Mouse (Mus musculus) lung, embryonic 15.5 days (tissue): Measurements from ENCODE around the gene Clec3b. TPM values are rescaled to one million over a fixed set of nuclear protein-coding genes. Genes with fewer than 3 reads are reported as not detected.

Source experiments
- ATAC-seq: fragments of 200-750 bp; cut with Nextera tagmentation; 2 replicates; pipeline ENCODE4 v1.8.0; 2017; ENCODE audit warnings: moderate number of reproducible peaks, borderline replicate concordance; ENCODE audit not compliant: low FRiP score, low TSS enrichment; ENCODE audit errors: extremely low read depth
- H3K27ac ChIP-seq: fragments of 300-500 bp; sonication (generic); 2 replicates; pipeline ENCODE4 v1.5.1; 2015; ENCODE audit warnings: moderate library complexity, mild to moderate bottlenecking, inconsistent platforms
- H3K27me3 ChIP-seq: fragments of 300-500 bp; sonication (generic); 2 replicates; pipeline ENCODE4 v1.6.1; 2015; ENCODE audit warnings: inconsistent platforms
- H3K36me3 ChIP-seq: fragments of 300-500 bp; sonication (generic); 2 replicates; pipeline ENCODE4 v1.6.1; 2015; ENCODE audit warnings: inconsistent platforms
- H3K4me1 ChIP-seq: fragments of 300-500 bp; sonication (generic); 2 replicates; pipeline ENCODE4 v1.6.1; 2015; ENCODE audit warnings: inconsistent platforms
- H3K4me2 ChIP-seq: fragments of 300-500 bp; sonication (generic); 2 replicates; pipeline ENCODE4 v1.6.1; 2015; ENCODE audit warnings: inconsistent platforms, mild to moderate bottlenecking, moderate library complexity
- H3K4me3 ChIP-seq: fragments of 300-500 bp; sonication (generic); 2 replicates; pipeline ENCODE4 v1.5.1; 2015; ENCODE audit warnings: mild to moderate bottlenecking, inconsistent platforms
- H3K9ac ChIP-seq: fragments of 300-500 bp; sonication (generic); 2 replicates; pipeline ENCODE4 v1.6.1; 2015; ENCODE audit warnings: inconsistent platforms
- H3K9me3 ChIP-seq: fragments of 300-500 bp; sonication (generic); 2 replicates; pipeline ENCODE4 v1.6.1; 2016; ENCODE audit warnings: inconsistent platforms
- WGBS: fragments of 180-500 bp; shearing (Covaris S2); methylation state at CpG from one replicate; pipeline ENCODE4 v1.1.7; 2015; 5-methylcytosine and 5-hydroxymethylcytosine counted together
- polyA plus RNA-seq: library from polyadenylated mRNA; unstranded; fragments of >200 nt; fragmentation: Nextera tagmentation; extraction: Ambion mirVana; gene quantifications from 2 replicates; pipeline ENCODE4 v1.2.1, GENCODE M21; 2015

Clec3b gene
- polyA plus RNA-seq, 1 experiment from 2014 or later: 3.1 TPM

DNA sequence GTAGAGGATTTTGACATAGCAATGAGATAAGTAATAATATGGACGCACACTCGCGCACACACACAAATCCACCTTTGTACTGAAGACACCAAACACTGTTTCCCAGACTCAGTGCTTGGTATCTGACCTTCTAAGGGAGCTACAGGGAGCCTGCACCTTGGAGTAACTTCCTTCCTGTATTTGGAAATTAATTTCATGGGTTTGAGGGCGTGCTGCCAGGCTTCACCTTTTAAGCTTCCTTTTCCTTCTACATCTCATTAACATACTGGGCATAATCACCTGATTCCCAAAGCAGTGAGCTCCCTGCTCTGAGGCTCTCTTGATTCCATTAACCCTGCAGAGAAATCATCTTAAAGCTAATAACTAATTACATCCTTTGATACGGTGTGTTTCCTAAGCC is 35.4 kb downstream of the Clec3b start:
- Histone ChIP-seq H3K36me3 (no peaks in the 10 kb centered on the region), H3K4me2 (no peak overlapping the region), H3K27me3 (no peaks in the 10 kb centered on the region), H3K9me3 (no peaks in the 10 kb centered on the region), H3K4me3 (no peak overlapping the region), H3K27ac (no peak overlapping the region), H3K4me1 (no peaks in the 10 kb centered on the region), H3K9ac (no peak overlapping the region)
- ATAC-seq: no peak
- WGBS: 81% methylated on average over 5 of the region's 5 CpGs

DNA sequence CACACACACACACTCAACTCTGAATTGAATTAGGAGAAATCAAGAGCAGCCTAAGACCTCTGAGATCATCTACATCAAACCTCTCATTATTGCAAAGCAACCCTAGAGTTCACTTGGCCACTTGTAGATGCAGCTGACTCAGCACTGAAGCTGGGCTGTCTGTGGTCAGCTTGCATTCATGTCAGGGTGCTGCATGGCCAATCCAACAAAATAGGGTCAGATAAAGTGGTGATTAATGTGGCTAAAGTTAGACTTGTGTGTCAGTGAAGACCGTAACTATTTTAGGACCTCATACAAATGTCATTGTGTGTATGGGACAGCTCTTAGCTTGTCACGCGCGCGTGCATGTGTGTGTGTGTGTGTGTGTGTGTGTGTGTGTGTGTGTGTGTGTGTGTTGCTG is 36.8 kb downstream of the Clec3b start:
- 92% methylated on average over 5 of the region's 5 CpGs for WGBS

DNA sequence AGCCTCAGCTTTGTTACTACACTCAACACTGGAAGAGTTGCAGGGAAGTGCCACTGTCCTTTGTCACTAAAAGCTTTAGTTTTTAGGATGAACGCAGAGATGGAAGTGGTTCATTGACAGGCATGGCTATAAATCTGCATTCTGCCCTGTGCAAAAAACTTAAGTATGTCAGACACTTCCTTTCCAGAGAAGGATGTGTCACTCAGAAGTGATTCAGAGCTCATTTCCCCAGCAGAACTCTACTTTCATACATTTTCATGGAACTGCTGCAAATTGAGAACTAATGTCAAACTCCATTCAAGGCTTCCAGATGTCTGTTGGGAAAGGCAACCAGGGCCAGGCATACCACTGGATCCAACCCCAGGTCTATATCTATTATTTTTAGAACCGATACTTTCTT is 37.5 kb downstream of the Clec3b start:
- H3K4me3 ChIP-seq: no peak overlapping the region
- no peaks in the 10 kb centered on the region for H3K4me1 ChIP-seq
- H3K4me2 ChIP-seq: no peak overlapping the region
- H3K9me3 ChIP-seq: no peaks in the 10 kb centered on the region
- no peaks in the 10 kb centered on the region for H3K36me3 ChIP-seq
- 81% methylated on average over 2 of the region's 2 CpGs for WGBS
- H3K9ac ChIP-seq: no peak overlapping the region
- no peaks in the 10 kb centered on the region for H3K27me3 ChIP-seq
- no peak for ATAC-seq
- H3K27ac ChIP-seq: no peak overlapping the region

More for the DNA sequence above, 36.8 kb downstream of the Clec3b start:
- no peak for ATAC-seq
- no peaks in the 10 kb centered on the region for H3K9me3 ChIP-seq
- H3K36me3 ChIP-seq: no peaks in the 10 kb centered on the region
- no peak overlapping the region for H3K4me3 ChIP-seq
- no peak overlapping the region for H3K9ac ChIP-seq
- no peaks in the 10 kb centered on the region for H3K27me3 ChIP-seq
- no peak overlapping the region for H3K27ac ChIP-seq
- H3K4me1 ChIP-seq: no peaks in the 10 kb centered on the region
- no peak overlapping the region for H3K4me2 ChIP-seq

DNA sequence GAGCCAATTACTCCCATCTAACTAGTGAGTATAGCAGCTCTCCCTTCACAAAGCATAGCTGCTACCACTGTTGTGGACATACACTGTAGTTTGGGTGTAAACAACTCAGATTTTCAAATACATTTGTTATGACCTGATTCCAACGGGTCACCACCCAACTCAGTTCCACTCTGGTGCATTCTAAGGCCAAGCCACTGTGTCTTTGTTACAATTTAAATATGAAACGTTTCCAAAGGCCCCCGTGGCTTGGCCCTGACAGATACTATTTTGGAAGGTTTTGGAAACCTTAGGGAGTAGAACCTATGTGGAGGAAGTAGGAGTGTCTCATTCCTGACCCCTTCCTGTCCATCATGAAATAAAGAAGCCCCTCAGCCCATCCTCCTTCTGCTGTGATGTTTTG is 49.4 kb downstream of the Clec3b start:
- Histone ChIP-seq H3K9me3 (no peaks in the 10 kb centered on the region), H3K4me2 (no peak overlapping the region), H3K4me1 (no peaks in the 10 kb centered on the region), H3K27me3 (no peaks in the 10 kb centered on the region), H3K4me3 (no peak overlapping the region), H3K36me3 (no peaks in the 10 kb centered on the region), H3K9ac (no peak overlapping the region), H3K27ac (no peak overlapping the region)
- no peak for ATAC-seq
- WGBS: 74% methylated on average over 3 of the region's 3 CpGs

DNA sequence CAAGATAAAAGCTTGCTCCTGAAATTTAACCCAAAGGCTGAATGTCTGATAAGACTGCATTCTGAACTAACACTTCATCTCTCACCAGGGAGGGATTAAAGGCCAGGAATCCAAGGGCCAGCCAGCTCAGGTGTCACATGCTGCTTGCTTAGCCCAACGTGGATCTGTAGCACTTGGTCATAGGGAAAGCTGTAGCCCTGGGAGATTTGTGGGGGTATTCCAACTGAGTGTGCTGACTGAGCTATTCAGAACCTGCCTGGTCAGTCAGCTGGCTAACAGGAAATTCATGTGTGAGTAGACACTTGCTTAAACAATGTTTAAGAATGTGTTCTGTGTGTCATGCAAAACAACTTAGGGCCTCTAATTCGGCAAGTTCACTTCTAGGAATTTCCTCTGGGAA is 55.8 kb downstream of the Clec3b start:
- Histone ChIP-seq H3K27me3 (no peaks in the 10 kb centered on the region), H3K27ac (no peak overlapping the region), H3K36me3 (no peaks in the 10 kb centered on the region), H3K4me3 (no peak overlapping the region), H3K4me1 (no peaks in the 10 kb centered on the region), H3K9ac (no peak overlapping the region), H3K9me3 (no peaks in the 10 kb centered on the region), H3K4me2 (no peak overlapping the region)
- 16% methylated on average over 2 of the region's 2 CpGs for WGBS
- ATAC-seq: no peak

DNA sequence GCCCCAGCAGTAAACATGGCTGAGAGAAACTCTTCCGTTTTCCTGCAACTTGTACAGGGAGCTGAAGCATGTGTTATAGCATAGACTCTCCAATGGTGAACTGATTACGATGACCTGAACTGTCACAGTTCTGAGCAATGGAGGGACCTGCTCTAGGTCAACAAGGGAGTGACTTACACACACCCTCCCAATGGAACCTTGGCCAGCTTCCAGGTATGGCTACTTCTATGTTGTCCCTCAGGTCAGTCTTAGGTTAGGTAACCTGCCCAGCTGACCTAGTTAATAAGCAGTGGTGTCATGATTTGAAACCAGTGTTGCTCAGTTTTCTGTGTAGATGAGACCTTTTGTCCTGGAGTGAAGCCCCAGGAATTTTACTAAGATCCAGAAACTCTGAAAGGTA is 56.2 kb downstream of the Clec3b start:
- Histone ChIP-seq H3K4me2 (no peak overlapping the region), H3K27ac (no peak overlapping the region), H3K9me3 (no peaks in the 10 kb centered on the region), H3K4me1 (no peaks in the 10 kb centered on the region), H3K4me3 (no peak overlapping the region), H3K36me3 (no peaks in the 10 kb centered on the region), H3K27me3 (no peaks in the 10 kb centered on the region), H3K9ac (no peak overlapping the region)
- 53% methylated on average over 2 of the region's 2 CpGs for WGBS
- 0 out of 2 replicates have a peak, but pooled peaks have one; percentile 31 for ATAC-seq

Other genes starting within 250 kb of the Clec3b start
- gene Zfp105, start 227.9 kb upstream of the Clec3b start, polyA plus RNA-seq: 21.3 and 23.0 TPM in 2 replicates
- gene 1110059G10Rik, start 199.9 kb upstream of the Clec3b start, polyA plus RNA-seq: 28.9 and 31.6 TPM in 2 replicates
- 69.7 and 72.0 TPM in 2 replicates for gene Kif15, start 199.9 kb upstream of the Clec3b start, polyA plus RNA-seq
- gene Tmem42, start 129.6 kb upstream of the Clec3b start, polyA plus RNA-seq: 19.3 and 21.4 TPM in 2 replicates
- gene Tgm4, start 116.2 kb upstream of the Clec3b start, polyA plus RNA-seq: 0.27 and 0.40 TPM in 2 replicates
- gene Zdhhc3, start 37.7 kb upstream of the Clec3b start, polyA plus RNA-seq: 70.2 and 73.1 TPM in 2 replicates
- gene Exosc7, start 37.7 kb upstream of the Clec3b start, polyA plus RNA-seq: 117 and 124 TPM in 2 replicates
- gene Cdcp1, start 65.1 kb downstream of the Clec3b start, polyA plus RNA-seq: 10.8 and 11.8 TPM in 2 replicates
- 17.3 and 19.1 TPM in 2 replicates for gene Tmem158, start 109.8 kb downstream of the Clec3b start, polyA plus RNA-seq
- 930 and 989 TPM in 2 replicates for gene Lars2, start 216.0 kb downstream of the Clec3b start, polyA plus RNA-seq